Mouse (Mus musculus) midbrain, embryonic 15.5 days (tissue): ENCODE measurements at regions not wholly inside any gene's neighbourhood (a gene's known extent, or its start where the extent isn't known, plus 50 kb on each side); places are given as distances from the start of the nearest gene placed in this dataset.

Experiments used
- ATAC-seq: fragments of 200-750 bp; cut with Nextera tagmentation; replicated peaks from 2 replicates; pipeline ENCODE4 v1.8.0; 2017; ENCODE audit warnings: moderate TSS enrichment
- H3K27ac ChIP-seq: fragments of 300-500 bp; sonication (generic); 2 replicates; pipeline ENCODE4 v1.5.1; 2015; ENCODE audit warnings: mild to moderate bottlenecking, inconsistent platforms
- H3K27me3 ChIP-seq: fragments of 300-500 bp; sonication (generic); replicated peaks from 2 replicates; pipeline ENCODE4 v1.6.1; 2015; ENCODE audit warnings: inconsistent platforms
- H3K36me3 ChIP-seq: fragments of 300-500 bp; sonication (generic); replicated peaks from 2 replicates; pipeline ENCODE4 v1.6.1; 2015; ENCODE audit warnings: inconsistent platforms
- H3K4me1 ChIP-seq: fragments of 300-500 bp; sonication (generic); 2 replicates; pipeline ENCODE4 v1.6.1; 2015; ENCODE audit warnings: inconsistent platforms
- H3K4me2 ChIP-seq: fragments of 300-500 bp; sonication (generic); 2 replicates; pipeline ENCODE4 v1.6.1; 2015; ENCODE audit warnings: inconsistent platforms, mild to moderate bottlenecking, moderate library complexity
- H3K4me3 ChIP-seq: fragments of 300-500 bp; sonication (generic); 2 replicates; pipeline ENCODE4 v1.5.1; 2015; ENCODE audit warnings: mild to moderate bottlenecking, inconsistent platforms
- H3K9ac ChIP-seq: fragments of 300-500 bp; sonication (generic); 2 replicates; pipeline ENCODE4 v1.6.1; 2015; ENCODE audit warnings: mild to moderate bottlenecking, inconsistent platforms
- H3K9me3 ChIP-seq: fragments of 300-500 bp; sonication (generic); 2 replicates; pipeline ENCODE4 v1.6.1; 2016; ENCODE audit warnings: inconsistent platforms
- WGBS: fragments of 180-500 bp; shearing (Covaris S2); methylation state at CpG from one replicate; pipeline ENCODE4 v1.1.7; 2015; ENCODE audit warnings: mixed read lengths; 5-methylcytosine and 5-hydroxymethylcytosine counted together

DNA sequence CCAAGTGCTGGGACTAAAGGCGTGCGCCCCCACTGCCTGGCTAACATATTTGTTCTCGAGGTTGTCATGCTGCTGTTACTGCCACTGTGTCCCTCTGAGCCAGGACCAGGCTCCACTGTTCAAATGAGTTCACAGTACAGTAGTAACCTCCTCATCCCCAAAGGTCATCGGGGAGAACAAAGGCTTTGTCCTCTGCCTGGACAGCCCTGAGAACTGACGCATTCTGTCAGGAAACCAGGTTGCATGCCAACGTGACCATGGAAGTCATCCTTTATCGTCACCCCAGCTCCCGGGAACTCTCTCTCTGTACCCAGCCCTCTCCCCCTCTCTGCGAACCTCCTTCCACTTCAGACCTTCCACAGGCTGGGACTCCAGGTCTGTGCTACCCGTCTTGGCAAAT lies 77.6 kb upstream of the Tbx3 start:
- H3K27me3 ChIP-seq, result no peaks in the 10 kb centered on the region
- no peak for ATAC-seq
- H3K27ac ChIP-seq, result no peak overlapping the region
- no peak overlapping the region for H3K9ac ChIP-seq
- 88% methylated on average over 10 of the region's 10 CpGs for WGBS
- H3K4me1 ChIP-seq, result peaks cover 4% of the 10 kb centered on the region; the same call in 1 of the 2 replicates
- H3K36me3 ChIP-seq, result no peaks in the 10 kb centered on the region
- no peak overlapping the region for H3K4me3 ChIP-seq
- no peaks in the 10 kb centered on the region for H3K9me3 ChIP-seq
- H3K4me2 ChIP-seq, result no peak overlapping the region

DNA sequence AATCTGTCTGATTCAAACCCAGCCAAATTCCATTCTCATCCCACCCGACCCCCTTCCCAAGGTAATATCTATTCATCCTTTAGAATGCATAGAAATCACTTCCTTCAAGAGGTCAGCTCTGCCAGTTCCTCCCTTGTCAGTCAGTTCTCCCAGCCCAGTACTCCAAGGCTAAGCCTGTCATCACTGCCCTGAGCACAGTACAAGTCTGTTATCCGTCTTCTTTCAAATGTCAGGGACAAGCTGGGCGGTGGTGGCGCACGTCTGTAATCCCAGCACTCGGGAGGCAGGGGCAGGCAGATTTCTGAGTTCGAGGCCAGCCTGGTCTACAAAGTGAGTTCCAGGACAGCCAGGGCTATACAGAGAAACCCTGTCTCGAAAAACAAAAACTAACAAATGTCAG lies 75.9 kb upstream of the Tbx3 start:
- Histone ChIP-seq H3K27me3 (no peaks in the 10 kb centered on the region), H3K9me3 (no peaks in the 10 kb centered on the region), H3K9ac (no peak overlapping the region), H3K36me3 (no peaks in the 10 kb centered on the region), H3K4me3 (no peak overlapping the region), H3K27ac (no peak overlapping the region), H3K4me1 (no peaks in the 10 kb centered on the region), H3K4me2 (no peak overlapping the region)
- WGBS, result 83% methylated on average over 8 of the region's 8 CpGs
- no peak for ATAC-seq

DNA sequence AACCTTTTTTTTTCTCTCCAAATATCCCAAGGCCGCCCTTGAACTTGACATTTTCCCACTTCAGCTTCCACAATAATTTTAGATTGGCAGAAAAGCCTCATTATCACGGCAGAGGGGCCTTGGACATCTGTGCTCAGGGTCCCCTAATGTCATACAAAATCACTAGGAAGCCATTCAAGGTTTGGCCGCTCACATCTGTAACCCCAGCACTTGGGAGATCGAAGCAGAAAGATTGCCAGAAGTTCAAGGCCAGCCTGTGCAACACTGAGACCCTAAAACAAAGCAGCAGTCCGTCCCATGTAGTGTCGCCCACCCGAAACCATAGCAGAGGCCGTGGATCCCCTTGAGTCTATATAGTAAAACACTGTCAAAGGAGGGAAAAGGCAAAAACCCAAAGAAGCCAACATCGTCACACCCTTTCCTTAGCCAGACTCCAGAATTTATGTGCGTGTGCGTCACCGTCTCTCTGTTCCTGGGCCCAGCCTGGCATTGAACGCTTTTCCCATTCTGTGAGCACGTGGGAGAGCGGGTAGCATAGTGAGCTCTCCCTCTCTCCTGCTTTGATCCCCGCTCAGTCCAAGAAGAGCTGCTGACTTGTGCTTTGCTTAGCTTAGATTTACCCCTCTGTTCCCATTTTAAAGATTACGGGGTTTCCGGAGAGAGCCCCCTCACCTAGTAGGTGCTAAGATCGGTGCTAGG lies 74.0 kb upstream of the Tbx3 start:
- Histone ChIP-seq H3K36me3 (no peaks in the 10 kb centered on the region), H3K4me1 (no peaks in the 10 kb centered on the region), H3K4me2 (no peak overlapping the region), H3K27ac (no peak overlapping the region), H3K9ac (no peak overlapping the region), H3K4me3 (no peak overlapping the region), H3K27me3 (no peaks in the 10 kb centered on the region), H3K9me3 (no peaks in the 10 kb centered on the region)
- no peak for ATAC-seq
- 92% methylated on average over 19 of the region's 19 CpGs for WGBS

DNA sequence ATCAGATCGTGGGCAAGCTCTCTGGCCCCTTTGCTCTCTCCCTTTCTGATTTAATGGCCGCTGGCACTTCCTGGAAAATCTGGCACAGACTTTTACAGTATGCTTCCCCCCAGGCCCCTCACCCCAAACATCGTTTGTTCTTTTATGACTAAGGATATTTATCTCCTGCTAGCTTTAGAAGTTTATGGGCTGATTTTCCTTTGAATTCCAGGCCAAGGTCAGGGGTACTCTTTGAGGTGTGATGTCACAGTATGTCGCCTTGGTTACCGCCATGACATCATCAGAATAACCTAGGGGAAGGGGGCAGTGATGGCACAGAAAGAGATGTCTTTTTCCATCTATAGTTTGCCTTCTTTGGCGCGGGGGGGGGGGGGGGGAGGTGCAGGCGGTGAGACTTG lies 73.5 kb upstream of the Tbx3 start:
- no peak overlapping the region for H3K27ac ChIP-seq
- no peak overlapping the region for H3K4me2 ChIP-seq
- ATAC-seq, result no peak
- H3K27me3 ChIP-seq, result no peaks in the 10 kb centered on the region
- no peaks in the 10 kb centered on the region for H3K4me1 ChIP-seq
- H3K9ac ChIP-seq, result no peak overlapping the region
- 85% methylated on average over 8 of the region's 8 CpGs for WGBS
- no peaks in the 10 kb centered on the region for H3K36me3 ChIP-seq
- H3K9me3 ChIP-seq, result no peaks in the 10 kb centered on the region
- no peak overlapping the region for H3K4me3 ChIP-seq

DNA sequence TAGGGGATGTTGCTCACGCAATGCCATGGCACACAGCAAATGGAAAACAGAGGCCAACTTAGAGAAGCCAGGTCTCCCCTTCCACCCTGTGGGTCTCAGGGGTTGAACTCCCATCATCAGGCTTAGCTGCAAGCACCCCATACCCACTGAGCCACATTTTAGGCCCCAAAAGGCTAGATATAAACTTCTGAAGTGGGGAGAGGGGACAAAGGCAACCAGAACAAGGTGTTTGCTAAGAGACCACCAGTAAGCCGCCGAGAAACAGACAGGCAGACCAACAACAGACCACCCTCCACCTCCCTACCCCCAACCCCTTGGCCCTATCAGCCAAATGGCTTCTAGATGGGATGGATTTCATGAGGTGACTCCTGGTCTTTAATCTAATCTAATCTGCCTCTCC lies 72.9 kb upstream of the Tbx3 start:
- H3K9me3 ChIP-seq, result no peaks in the 10 kb centered on the region
- no peaks in the 10 kb centered on the region for H3K27me3 ChIP-seq
- WGBS, result 96% methylated on average over 3 of the region's 3 CpGs
- no peaks in the 10 kb centered on the region for H3K36me3 ChIP-seq
- H3K9ac ChIP-seq, result no peak overlapping the region
- no peaks in the 10 kb centered on the region for H3K4me1 ChIP-seq
- no peak overlapping the region for H3K4me2 ChIP-seq
- no peak overlapping the region for H3K27ac ChIP-seq
- H3K4me3 ChIP-seq, result no peak overlapping the region
- ATAC-seq, result no peak

DNA sequence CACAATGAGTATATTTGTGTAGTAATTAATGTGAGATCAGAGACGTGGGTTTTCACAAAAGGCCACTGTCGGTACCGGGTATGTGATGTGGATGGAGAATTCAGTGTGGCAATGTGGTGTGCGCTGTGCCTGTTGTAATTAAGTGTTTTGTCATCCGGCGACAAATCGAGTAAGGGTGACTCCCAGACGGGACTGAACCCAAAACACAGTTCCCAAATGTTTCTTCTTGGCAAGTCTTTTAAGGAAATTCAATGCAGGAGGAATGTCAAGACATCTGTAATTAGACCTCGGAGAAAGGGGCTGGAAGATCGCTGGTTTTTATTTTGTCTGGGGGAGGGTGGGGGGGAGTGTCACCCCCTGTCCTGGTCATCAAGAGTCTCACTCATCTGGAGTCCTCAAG lies 72.3 kb upstream of the Tbx3 start:
- Histone ChIP-seq H3K4me3 (no peak overlapping the region), H3K27ac (no peak overlapping the region)
- ATAC-seq, result no peak

DNA sequence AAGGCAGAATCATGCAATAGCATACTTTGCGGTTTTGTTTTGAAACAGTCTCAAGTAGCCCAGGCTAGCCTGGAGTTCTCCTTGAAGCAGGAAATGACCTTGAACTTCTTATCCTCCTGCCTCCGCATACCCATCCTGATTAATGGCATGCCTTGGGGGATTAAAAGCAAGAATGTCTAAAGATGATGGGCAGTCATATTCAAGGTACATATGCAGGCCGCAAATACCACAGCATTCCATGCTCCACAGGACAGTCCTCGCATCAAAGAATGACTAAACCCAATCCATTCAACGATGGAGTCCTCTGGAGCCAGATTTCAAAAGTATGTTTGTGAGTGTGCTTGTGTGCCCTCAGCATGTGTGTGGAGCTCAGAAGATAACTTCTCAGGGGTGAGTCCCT lies 69.1 kb upstream of the Tbx3 start:
- no peaks in the 10 kb centered on the region for H3K36me3 ChIP-seq
- H3K27ac ChIP-seq, result no peak overlapping the region
- no peak for ATAC-seq
- WGBS, result 92% methylated on average over 5 of the region's 5 CpGs
- peaks cover 3% of the 10 kb centered on the region; the same call in 1 of the 2 replicates for H3K4me1 ChIP-seq
- no peak overlapping the region for H3K4me3 ChIP-seq
- H3K4me2 ChIP-seq, result no peak overlapping the region
- H3K27me3 ChIP-seq, result no peaks in the 10 kb centered on the region
- no peaks in the 10 kb centered on the region for H3K9me3 ChIP-seq
- H3K9ac ChIP-seq, result no peak overlapping the region

More for the DNA sequence above, 72.3 kb upstream of the Tbx3 start:
- no peak overlapping the region for H3K4me2 ChIP-seq
- H3K9me3 ChIP-seq, result no peaks in the 10 kb centered on the region
- H3K36me3 ChIP-seq, result no peaks in the 10 kb centered on the region
- 77% methylated on average over 10 of the region's 10 CpGs for WGBS
- H3K9ac ChIP-seq, result no peak overlapping the region
- no peaks in the 10 kb centered on the region for H3K4me1 ChIP-seq
- H3K27me3 ChIP-seq, result no peaks in the 10 kb centered on the region

DNA sequence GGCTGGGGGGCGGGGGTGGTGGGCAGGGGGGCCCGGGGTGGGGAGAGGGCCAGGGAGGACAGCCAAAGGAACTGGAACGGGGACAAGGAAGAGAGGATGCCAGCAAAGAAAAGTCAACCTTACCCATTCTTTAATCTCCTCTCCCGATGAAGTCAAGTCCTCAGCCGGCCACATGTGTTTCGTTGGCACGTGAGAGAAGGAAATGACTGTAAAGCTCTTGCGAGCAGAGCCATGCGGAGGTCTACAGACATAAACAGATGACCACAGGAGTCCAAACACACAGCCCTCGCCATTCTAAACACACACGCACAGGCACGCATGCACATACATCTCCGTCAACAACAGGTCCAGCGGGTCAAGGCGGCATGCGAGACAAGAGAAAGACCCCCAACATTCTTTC lies 68.5 kb upstream of the Tbx3 start:
- no peak overlapping the region for H3K9ac ChIP-seq
- peaks cover 3% of the 10 kb centered on the region; the same call in 1 of the 2 replicates for H3K4me1 ChIP-seq
- no peak overlapping the region for H3K27ac ChIP-seq
- H3K4me2 ChIP-seq, result no peak overlapping the region
- no peak for ATAC-seq
- H3K36me3 ChIP-seq, result no peaks in the 10 kb centered on the region
- H3K4me3 ChIP-seq, result no peak overlapping the region
- no peaks in the 10 kb centered on the region for H3K27me3 ChIP-seq
- WGBS, result 91% methylated on average over 16 of the region's 16 CpGs
- no peaks in the 10 kb centered on the region for H3K9me3 ChIP-seq

DNA sequence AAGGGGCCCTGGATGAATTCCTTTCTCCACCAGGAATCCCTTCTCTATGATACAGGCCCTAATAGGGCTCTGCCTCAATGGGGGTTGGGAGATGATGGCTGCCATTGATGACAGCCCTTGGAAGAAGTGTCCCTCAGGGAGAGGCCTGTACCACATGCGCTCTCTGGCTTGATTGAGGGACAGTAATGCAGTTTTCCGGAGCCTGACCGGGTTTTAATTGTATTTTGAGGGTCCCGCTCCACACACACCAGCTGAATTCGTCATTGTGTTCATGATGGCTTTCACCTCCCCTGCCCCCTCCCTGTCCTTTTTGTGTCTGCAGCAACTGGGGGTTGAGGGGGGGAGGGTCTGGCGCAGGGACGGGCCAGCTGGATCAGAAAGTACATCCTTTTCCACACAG lies 65.0 kb upstream of the Tbx3 start:
- Histone ChIP-seq H3K4me1 (peaks cover 3% of the 10 kb centered on the region; the same call in 1 of the 2 replicates), H3K27me3 (no peaks in the 10 kb centered on the region), H3K9ac (no peak overlapping the region), H3K4me2 (no peak overlapping the region), H3K9me3 (no peaks in the 10 kb centered on the region), H3K4me3 (no peak overlapping the region), H3K27ac (no peak overlapping the region), H3K36me3 (no peaks in the 10 kb centered on the region)
- no peak for ATAC-seq
- 43% methylated on average over 7 of the region's 7 CpGs for WGBS

DNA sequence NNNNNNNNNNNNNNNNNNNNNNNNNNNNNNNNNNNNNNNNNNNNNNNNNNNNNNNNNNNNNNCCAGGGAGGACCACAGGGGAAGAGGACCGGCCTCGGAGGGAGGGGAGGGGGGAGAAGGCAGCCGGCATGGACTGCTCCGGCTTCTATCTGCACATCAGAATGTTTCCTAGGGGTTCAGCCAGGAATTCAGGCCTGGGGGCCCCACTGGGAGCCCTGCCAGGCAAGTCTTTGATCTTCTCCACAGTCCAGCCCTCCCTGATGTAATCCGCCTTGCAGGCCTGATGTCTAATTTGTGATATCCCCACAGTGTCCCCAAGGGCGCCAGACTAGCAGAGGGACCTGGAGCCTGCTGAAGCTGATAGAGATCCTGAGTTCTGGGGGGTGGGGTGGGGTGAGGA lies 57.1 kb upstream of the Tbx3 start:
- 5% methylated on average over 6 of the region's 6 CpGs for WGBS
- H3K9ac ChIP-seq, result no peak overlapping the region
- H3K36me3 ChIP-seq, result no peaks in the 10 kb centered on the region
- peaks cover 11% of the 10 kb centered on the region for H3K27me3 ChIP-seq
- peak; percentile 42; the same call in 1 of the 2 replicates for ATAC-seq
- no peak overlapping the region for H3K27ac ChIP-seq
- H3K4me3 ChIP-seq, result no peak overlapping the region
- no peak overlapping the region for H3K4me2 ChIP-seq
- no peaks in the 10 kb centered on the region for H3K9me3 ChIP-seq
- peaks cover 4% of the 10 kb centered on the region; the same call in 1 of the 2 replicates for H3K4me1 ChIP-seq

DNA sequence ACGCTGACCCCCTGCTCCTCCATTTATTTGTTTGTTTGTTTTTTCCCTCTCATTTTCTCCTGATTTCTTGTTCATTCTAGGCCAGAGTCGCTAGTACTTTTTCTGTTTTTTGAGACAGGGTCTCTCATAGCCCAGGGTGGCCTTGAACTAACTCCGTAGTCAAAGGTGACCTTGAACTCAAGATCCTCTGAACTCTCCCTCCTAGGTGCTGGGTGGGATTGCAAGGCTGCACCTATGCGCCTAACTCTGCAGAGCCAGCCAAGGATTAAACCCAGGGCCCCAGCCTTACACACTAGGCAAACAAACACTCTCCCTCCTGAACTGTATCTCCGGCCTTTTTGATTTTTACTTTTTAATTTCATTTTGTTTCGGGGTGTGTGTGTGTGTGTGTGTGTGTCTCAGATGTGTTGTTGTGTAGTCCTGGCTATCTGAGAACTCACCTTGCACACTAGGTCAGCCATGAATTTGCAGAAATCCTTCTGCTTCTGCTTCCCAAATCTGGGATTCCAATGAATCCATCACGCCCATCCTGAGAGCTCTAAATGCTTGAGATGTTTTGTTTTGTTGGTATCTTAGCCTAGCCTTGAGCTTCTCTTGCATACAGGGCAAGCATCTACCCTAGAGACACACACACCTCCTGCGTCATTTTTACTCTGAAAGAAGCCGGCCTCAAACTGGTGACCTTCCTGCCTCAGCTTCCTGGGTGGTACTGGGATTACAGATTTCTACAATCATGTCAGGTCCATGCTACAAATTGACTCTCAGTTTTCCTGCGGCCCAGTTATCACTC lies 56.3 kb upstream of the Tbx3 start:
- H3K27me3 ChIP-seq, result peaks cover 11% of the 10 kb centered on the region
- no peak overlapping the region for H3K4me2 ChIP-seq
- H3K9me3 ChIP-seq, result no peaks in the 10 kb centered on the region
- H3K4me3 ChIP-seq, result no peak overlapping the region
- no peaks in the 10 kb centered on the region for H3K36me3 ChIP-seq
- 82% methylated on average over 10 of the region's 10 CpGs for WGBS
- H3K27ac ChIP-seq, result no peak overlapping the region
- ATAC-seq, result no peak
- no peak overlapping the region for H3K9ac ChIP-seq
- H3K4me1 ChIP-seq, result peaks cover 4% of the 10 kb centered on the region; the same call in 1 of the 2 replicates

DNA sequence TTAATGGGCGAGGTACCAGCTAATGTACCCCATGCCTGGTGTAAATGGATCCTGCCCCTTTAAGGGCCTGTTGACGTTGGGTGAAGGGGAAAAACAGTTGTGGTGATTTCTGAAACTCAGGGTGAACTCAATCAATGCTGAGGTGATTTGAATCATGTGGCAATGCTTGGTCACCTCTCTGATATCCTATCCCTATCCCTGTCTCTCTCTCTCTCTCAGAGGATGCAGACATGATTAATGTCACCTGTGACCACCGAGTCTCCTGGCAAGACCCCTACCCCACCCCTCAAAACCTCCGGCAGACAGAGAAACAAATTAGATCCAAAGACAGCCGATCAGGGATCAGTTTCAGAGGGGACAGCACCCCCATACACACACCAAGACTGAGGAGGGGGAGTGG lies 54.8 kb upstream of the Tbx3 start:
- Histone ChIP-seq H3K4me3 (no peak overlapping the region), H3K9ac (no peak overlapping the region), H3K4me2 (no peak overlapping the region), H3K4me1 (peaks cover 4% of the 10 kb centered on the region; the same call in 1 of the 2 replicates), H3K9me3 (no peaks in the 10 kb centered on the region), H3K27me3 (peaks cover 11% of the 10 kb centered on the region), H3K27ac (no peak overlapping the region), H3K36me3 (no peaks in the 10 kb centered on the region)
- 60% methylated on average over 5 of the region's 5 CpGs for WGBS
- ATAC-seq, result no peak

DNA sequence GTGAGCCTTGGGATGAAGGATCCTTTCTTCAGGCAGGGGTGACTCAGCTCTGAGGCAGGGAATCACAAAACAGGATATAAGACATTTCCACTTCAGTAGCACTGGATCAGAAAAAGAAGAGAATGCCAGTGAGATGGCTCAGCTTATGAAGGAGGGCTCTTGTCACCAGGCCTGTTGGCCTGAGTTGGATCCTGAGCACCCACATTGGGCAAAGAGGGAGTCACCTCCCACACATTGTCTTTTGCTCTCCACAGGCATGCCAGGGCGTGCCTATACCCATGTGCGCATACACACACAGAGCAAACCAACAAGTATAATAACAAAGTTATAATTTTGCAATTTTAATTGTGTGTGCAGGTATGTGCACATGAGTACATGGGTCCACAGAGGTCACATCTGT lies 52.6 kb upstream of the Tbx3 start:
- Histone ChIP-seq H3K27me3 (peaks cover 6% of the 10 kb centered on the region), H3K4me1 (peaks cover 4% of the 10 kb centered on the region; the same call in 1 of the 2 replicates), H3K27ac (no peak overlapping the region), H3K36me3 (no peaks in the 10 kb centered on the region), H3K4me2 (no peak overlapping the region), H3K9me3 (no peaks in the 10 kb centered on the region), H3K9ac (no peak overlapping the region), H3K4me3 (no peak overlapping the region)
- no peak for ATAC-seq
- 93% methylated on average over 2 of the region's 2 CpGs for WGBS
